Mouse (Mus musculus) midbrain, embryonic 16.5 days (tissue): Measurements from ENCODE around the gene Odf3. TPM values are rescaled to one million over a fixed set of nuclear protein-coding genes. Genes with fewer than 3 reads are reported as not detected.
"Not testable (repeated sequence)": the region's sequence is repeated elsewhere in the genome, so short reads cannot be mapped to it uniquely, and the experiment has no call there.

Experiments used
- ATAC-seq: fragments of 200-750 bp; cut with Nextera tagmentation; 2 replicates; pipeline ENCODE4 v1.8.0; 2017; ENCODE audit warnings: moderate TSS enrichment
- H3K27ac ChIP-seq: fragments of 300-500 bp; sonication (generic); 2 replicates; pipeline ENCODE4 v1.5.1; 2014; ENCODE audit warnings: mild to moderate bottlenecking, low read length, mixed read lengths
- H3K27me3 ChIP-seq: fragments of 300-500 bp; sonication (generic); 2 replicates; pipeline ENCODE4 v1.6.1; 2014; ENCODE audit warnings: low read depth, low read length, mixed read lengths; ENCODE audit not compliant: control insufficient read depth, insufficient read depth
- H3K36me3 ChIP-seq: fragments of 300-500 bp; sonication (generic); 2 replicates; pipeline ENCODE4 v1.6.1; 2014; ENCODE audit warnings: mild to moderate bottlenecking, low read length, moderate library complexity, mixed read lengths; ENCODE audit not compliant: control insufficient read depth, insufficient read depth
- H3K4me1 ChIP-seq: fragments of 300-500 bp; sonication (generic); 2 replicates; pipeline ENCODE4 v1.6.1; 2014; ENCODE audit warnings: mild to moderate bottlenecking, low read length, mixed read lengths; ENCODE audit not compliant: control insufficient read depth, insufficient read depth
- H3K4me2 ChIP-seq: fragments of 300-500 bp; sonication (generic); 2 replicates; pipeline ENCODE4 v1.6.1; 2014; ENCODE audit warnings: mild to moderate bottlenecking, low read length, mixed read lengths
- H3K4me3 ChIP-seq: fragments of 300-500 bp; sonication (generic); 2 replicates; pipeline ENCODE4 v1.5.1; 2014; ENCODE audit warnings: low read depth, mild to moderate bottlenecking, low read length, moderate library complexity, mixed read lengths
- H3K9ac ChIP-seq: fragments of 300-500 bp; sonication (generic); 2 replicates; pipeline ENCODE4 v1.6.1; 2014; ENCODE audit warnings: low read depth, low read length, mixed read lengths
- H3K9me3 ChIP-seq: fragments of 300-500 bp; sonication (generic); replicated peaks from 2 replicates; pipeline ENCODE4 v1.6.1; 2014; ENCODE audit warnings: mild to moderate bottlenecking, low read length, mixed read lengths; ENCODE audit not compliant: control insufficient read depth, poor library complexity, severe bottlenecking
- WGBS: fragments of 180-500 bp; shearing (Covaris S2); extraction: QIAGEN DNeasy Blood & Tissue Kit; methylation state at CpG from one replicate; pipeline ENCODE4 v1.1.7; 2014; 5-methylcytosine and 5-hydroxymethylcytosine counted together
- polyA plus RNA-seq: library from polyadenylated mRNA; unstranded; fragments of >200 nt; fragmentation: Nextera tagmentation; extraction: Ambion mirVana; gene quantifications from 2 replicates; pipeline ENCODE4 v1.2.1, GENCODE M21; 2015

The Odf3 gene
- polyA plus RNA-seq, 1 experiment from 2014 or later = not detected

GRCm38 (mm10) chr7:140864761-140865160, 17.2 kb downstream of the Odf3 start:
- H3K4me1 ChIP-seq = 0 out of 2 replicates have a peak, but pooled peaks cover 2% of the 10 kb centered on the region
- no peak overlapping the region for H3K27ac ChIP-seq
- no peaks in the 10 kb centered on the region for H3K27me3 ChIP-seq
- peaks cover 30% of the 10 kb centered on the region for H3K36me3 ChIP-seq
- H3K9me3 ChIP-seq = no peaks in the 10 kb centered on the region
- H3K4me2 ChIP-seq = no peak overlapping the region
- WGBS = 92% methylated on average over 12 of the region's 12 CpGs
- no peak overlapping the region for H3K9ac ChIP-seq
- no peak overlapping the region for H3K4me3 ChIP-seq
- no peak for ATAC-seq

- no peak for ATAC-seq
- Histone ChIP-seq H3K36me3 (peaks cover 11% of the 10 kb centered on the region; the same call in 1 of the 2 replicates), H3K27ac (no peak overlapping the region), H3K9ac (no peak overlapping the region), H3K4me1 (no peaks in the 10 kb centered on the region), H3K9me3 (no peaks in the 10 kb centered on the region), H3K27me3 (no peaks in the 10 kb centered on the region), H3K4me2 (no peak overlapping the region), H3K4me3 (no peak overlapping the region)
- 87% methylated on average over 4 of the region's 4 CpGs for WGBS
Measured at GRCm38 (mm10) chr7:140874224-140874623, 26.6 kb downstream of the Odf3 start.

- Histone ChIP-seq H3K9me3 (no peaks in the 10 kb centered on the region), H3K27me3 (no peaks in the 10 kb centered on the region), H3K4me1 (peaks cover 5% of the 10 kb centered on the region), H3K36me3 (peaks cover 9% of the 10 kb centered on the region; the same call in 1 of the 2 replicates), H3K9ac (no peak overlapping the region), H3K27ac (no peak overlapping the region), H3K4me3 (no peak overlapping the region), H3K4me2 (no peak overlapping the region)
- WGBS = 83% methylated on average over 6 of the region's 6 CpGs
- ATAC-seq = no peak
Measured at GRCm38 (mm10) chr7:140877364-140877763, 29.8 kb downstream of the Odf3 start.

GRCm38 (mm10) chr7:140879355-140879754, 31.8 kb downstream of the Odf3 start:
- no peak overlapping the region for H3K4me3 ChIP-seq
- no peak for ATAC-seq

GRCm38 (mm10) chr7:140880419-140880818, 32.8 kb downstream of the Odf3 start:
- no peak for ATAC-seq
- Histone ChIP-seq H3K4me1 (peaks cover 16% of the 10 kb centered on the region), H3K4me2 (no peak overlapping the region), H3K27me3 (no peaks in the 10 kb centered on the region), H3K4me3 (no peak overlapping the region), H3K9me3 (no peaks in the 10 kb centered on the region), H3K27ac (no peak overlapping the region), H3K9ac (no peak overlapping the region), H3K36me3 (peaks cover 7% of the 10 kb centered on the region; the same call in 1 of the 2 replicates)
- WGBS = 96% methylated on average over 3 of the region's 3 CpGs

More at GRCm38 (mm10) chr7:140879355-140879754, 31.8 kb downstream of the Odf3 start:
- Histone ChIP-seq H3K27ac (no peak overlapping the region), H3K27me3 (no peaks in the 10 kb centered on the region), H3K4me1 (peaks cover 16% of the 10 kb centered on the region), H3K36me3 (peaks cover 9% of the 10 kb centered on the region; the same call in 1 of the 2 replicates), H3K9ac (no peak overlapping the region), H3K9me3 (no peaks in the 10 kb centered on the region), H3K4me2 (no peak overlapping the region)
- WGBS = 90% methylated on average over 7 of the region's 7 CpGs

- WGBS = 23% methylated on average over 8 of the region's 8 CpGs
- Histone ChIP-seq H3K27ac (peak overlapping the region; percentile 93), H3K4me2 (peak overlapping the region; percentile 71), H3K9me3 (no peaks in the 10 kb centered on the region), H3K9ac (peak overlapping the region; percentile 82), H3K27me3 (no peaks in the 10 kb centered on the region), H3K4me1 (peaks cover 16% of the 10 kb centered on the region), H3K4me3 (peak overlapping the region; percentile 94), H3K36me3 (peaks cover 7% of the 10 kb centered on the region; the same call in 1 of the 2 replicates)
- no peak for ATAC-seq
Measured at GRCm38 (mm10) chr7:140880865-140881515, 33.4 kb downstream of the Odf3 start.

GRCm38 (mm10) chr7:140881696-140882468, 34.3 kb downstream of the Odf3 start, which contains the start of the genes Psmd13 and Sirt3:
Psmd13 (plus strand) TSS chr7:140881968.
Sirt3 (minus strand) TSS chr7:140882309.
- WGBS = under 1% methylated on average over 57 of the region's 59 CpGs
- Histone ChIP-seq H3K9me3 (no peaks in the 10 kb centered on the region), H3K4me1 (peaks cover 16% of the 10 kb centered on the region), H3K4me3 (peak within 1 kb of the TSS; percentile 94), H3K27me3 (no peaks in the 10 kb centered on the region), H3K27ac (peak within 1 kb of the TSS; percentile 93), H3K9ac (peak within 1 kb of the TSS; percentile 82), H3K36me3 (peaks cover 10% of the 10 kb centered on the region), H3K4me2 (peak within 1 kb of the TSS; percentile 71)
- peak; percentile 97 for ATAC-seq

GRCm38 (mm10) chr7:140882469-140882803, 34.8 kb downstream of the Odf3 start:
- no peak for ATAC-seq
- Histone ChIP-seq H3K36me3 (peaks cover 13% of the 10 kb centered on the region), H3K27ac (peak overlapping the region; percentile 93), H3K4me3 (peak overlapping the region; percentile 94), H3K4me1 (peaks cover 16% of the 10 kb centered on the region), H3K27me3 (no peaks in the 10 kb centered on the region), H3K9ac (peak overlapping the region; percentile 82), H3K4me2 (peak overlapping the region; percentile 71), H3K9me3 (no peaks in the 10 kb centered on the region)
- WGBS = under 1% methylated on average over 12 of the region's 12 CpGs

- not testable (repeated sequence) for H3K4me3 ChIP-seq, H3K27me3 ChIP-seq, H3K27ac ChIP-seq, H3K9me3 ChIP-seq, ATAC-seq, H3K4me1 ChIP-seq, H3K4me2 ChIP-seq, H3K9ac ChIP-seq
- WGBS = 96% methylated on average over 16 of the region's 16 CpGs
- H3K36me3 ChIP-seq = peaks cover 40% of the 10 kb centered on the region
Measured at GRCm38 (mm10) chr7:140890636-140891035, 43.0 kb downstream of the Odf3 start.
